24 mouse cellular contexts compared by ENCODE assay signal in the genomic region with DNA sequence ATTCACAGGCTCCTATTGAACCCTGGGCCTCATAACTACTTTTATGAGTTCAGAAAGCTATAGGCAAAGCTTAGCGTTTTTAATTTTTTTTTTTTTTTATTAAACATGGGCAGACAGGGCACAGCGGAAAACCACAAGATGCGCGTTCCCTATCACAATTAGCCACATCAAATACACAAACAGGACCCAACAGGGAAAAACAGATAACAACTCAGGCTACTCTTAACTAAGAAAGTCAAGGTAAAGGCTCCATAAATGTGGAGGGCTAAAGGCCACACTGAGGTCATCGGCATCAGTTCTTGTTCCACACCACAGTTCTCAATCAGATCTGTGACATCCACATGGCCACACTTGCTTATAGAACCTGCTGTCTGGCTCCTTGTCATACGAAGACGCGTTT. TPM values are rescaled to one million over a fixed set of nuclear protein-coding genes. Genes with fewer than 3 reads are reported as not detected.
DNase-seq lines count a peak whose midpoint lies in the region; ATAC-seq lines count a peak whose summit lies in the region.
"Had no signal": no experiment of that assay in that cellular context is flagged by ENCODE, and none has a peak within 500 bp of the region (broad histone marks: within the 10 kb centered on the region; RNA-seq: fewer than 3 reads in every experiment).

No protein-coding gene starts in this region.

- no peaks in the 10 kb centered on the region for H3K9me3 ChIP-seq in forebrain, embryonic 15.5 days
- H3K9me3 ChIP-seq: G1E had no signal

- no peaks in the 10 kb centered on the region for H3K27me3 ChIP-seq in forebrain, embryonic 15.5 days
- H3K27me3 ChIP-seq: CH12.LX, Patski had no signal

- H3K27ac ChIP-seq in forebrain, embryonic 15.5 days (replicated peaks), result no peak overlapping the region

- no peak overlapping the region for H3K4me2 ChIP-seq in forebrain, embryonic 15.5 days (replicated peaks)

- WGBS in forebrain, embryonic 15.5 days, result 97% methylated on average over 8 of the region's 8 CpGs

- no peak overlapping the region for H3K4me3 ChIP-seq in forebrain, embryonic 15.5 days

- H3K4me1 ChIP-seq in forebrain, embryonic 15.5 days, result peaks cover 25% of the 10 kb centered on the region

- peak; percentile 74 for ATAC-seq in megakaryocyte progenitor cell, adult 5-6 weeks (replicated peaks; ENCODE audit: poor library complexity)
- peak; percentile 77 for ATAC-seq in megakaryocyte-erythroid progenitor cell, adult 5-6 weeks (replicated peaks; ENCODE audit: low FRiP score, low TSS enrichment, poor library complexity, severe bottlenecking)
- no peak for ATAC-seq in forebrain, embryonic 15.5 days (replicated peaks)
- ATAC-seq: activated CD4-positive, CD25-positive, alpha-beta regulatory T cell, adult 4 months; CD4-positive, CD25-positive, alpha-beta regulatory T cell, adult 4 months; Patski had no signal

- H3K36me3 ChIP-seq in forebrain, embryonic 15.5 days, result no peaks in the 10 kb centered on the region

- peak; percentile 21 for DNase-seq in CD4-positive helper T cell, adult 2 months (ENCODE audit: low read depth, low spot score)
- no peak for DNase-seq in kidney, adult 18-20 months
- no peak for DNase-seq in right cerebral cortex, postnatal 14 days
- DNase-seq: adrenal gland, adult 2 months; adrenal gland, adult 8-10 months; adrenal gland, postnatal 10 days; adrenal gland, postnatal 14 days; adrenal gland, postnatal 25 days; adrenal gland, postnatal 36 days; B cell, adult 2 months; cerebellum, adult 11 months; cerebellum, adult 11-12 months; cerebellum, adult 18-20 months; cerebellum, adult 2 months had no signal

- H3K9ac ChIP-seq in forebrain, embryonic 15.5 days (replicated peaks), result no peak overlapping the region

RNA-seq across cellular contexts. Expression of gene Fam83c, which starts 33.7 kb away (rescaled TPM):
- total RNA-seq in megakaryocyte progenitor cell, adult 5-6 weeks (2015), result not detected in 2 replicates
- not detected in 2 replicates for total RNA-seq in megakaryocyte progenitor cell, adult 5-6 weeks (2017)
- total RNA-seq in megakaryocyte-erythroid progenitor cell, adult 5-6 weeks (2014; fragmentation: Nextera tagmentation), result not detected in 2 replicates
- not detected in 2 replicates for total RNA-seq in megakaryocyte-erythroid progenitor cell, adult 5-6 weeks (2017)
- 0.57 and 0.61 TPM in 2 replicates for polyA plus RNA-seq in forebrain, embryonic 15.5 days (2015; fragmentation: Nextera tagmentation; extraction: Ambion mirVana)
- total RNA-seq: adrenal gland, adult 18-20 months; adrenal gland, postnatal 10 days; adrenal gland, postnatal 14 days; adrenal gland, postnatal 36 days; adrenal gland, postnatal 4 days had no signal
- polyA plus RNA-seq: activated CD4-positive, CD25-positive, alpha-beta regulatory T cell, adult 4 months; CD4-positive, CD25-positive, alpha-beta regulatory T cell, adult 4 months; cerebellum, adult 2 months; G1E had no signal

RNA-seq across cellular contexts. Expression of gene Eif6, which starts 41.6 kb away (rescaled TPM):
- total RNA-seq in megakaryocyte progenitor cell, adult 5-6 weeks (2015), result 261 and 264 TPM in 2 replicates
- total RNA-seq in megakaryocyte progenitor cell, adult 5-6 weeks (2017), result 58.5 and 84.7 TPM in 2 replicates
- total RNA-seq in megakaryocyte-erythroid progenitor cell, adult 5-6 weeks (2014; fragmentation: Nextera tagmentation), result 234 and 280 TPM in 2 replicates
- 50.6 and 110 TPM in 2 replicates for total RNA-seq in megakaryocyte-erythroid progenitor cell, adult 5-6 weeks (2017)
- 159 and 160 TPM in 2 replicates for polyA plus RNA-seq in forebrain, embryonic 15.5 days (2015; fragmentation: Nextera tagmentation; extraction: Ambion mirVana)

RNA-seq across cellular contexts. Expression of gene BC029722, which starts 49.1 kb away (rescaled TPM):
- total RNA-seq in megakaryocyte progenitor cell, adult 5-6 weeks (2015), result 13.2 and 18.8 TPM in 2 replicates
- total RNA-seq in megakaryocyte progenitor cell, adult 5-6 weeks (2017), result 13.2 and 14.8 TPM in 2 replicates
- 9.0 and 9.9 TPM in 2 replicates for total RNA-seq in megakaryocyte-erythroid progenitor cell, adult 5-6 weeks (2014; fragmentation: Nextera tagmentation)
- 4.4 and 10.3 TPM in 2 replicates for total RNA-seq in megakaryocyte-erythroid progenitor cell, adult 5-6 weeks (2017)
- polyA plus RNA-seq in forebrain, embryonic 15.5 days (2015; fragmentation: Nextera tagmentation; extraction: Ambion mirVana), result 30.5 and 32.5 TPM in 2 replicates
